In genomic region chr2:158194945-158195640, GRCm38 (mm10) we compare ENCODE assay signal across 7 mouse cellular contexts. TPM values are rescaled to one million over a fixed set of nuclear protein-coding genes. Genes with fewer than 3 reads are reported as not detected.
DNase-seq lines count a peak whose midpoint lies in the region; ATAC-seq lines count a peak whose summit lies in the region.

No protein-coding gene starts in this region.

- no peak overlapping the region for H3K9ac ChIP-seq in hindbrain, embryonic 13.5 days

- H3K9me3 ChIP-seq in embryonic facial prominence, embryonic 10.5 days = no peaks in the 10 kb centered on the region
- H3K9me3 ChIP-seq in hindbrain, embryonic 13.5 days = no peaks in the 10 kb centered on the region

- no peak overlapping the region for H3K4me2 ChIP-seq in hindbrain, embryonic 13.5 days

- peaks cover 29% of the 10 kb centered on the region for H3K4me1 ChIP-seq in embryonic facial prominence, embryonic 10.5 days
- H3K4me1 ChIP-seq in hindbrain, embryonic 13.5 days (replicated peaks) = peaks cover 32% of the 10 kb centered on the region

- peak overlapping the region; percentile 41 for H3K27ac ChIP-seq in embryonic facial prominence, embryonic 10.5 days (replicated peaks)
- peak overlapping the region; percentile 82 for H3K27ac ChIP-seq in hindbrain, embryonic 13.5 days

- H3K4me3 ChIP-seq in embryonic facial prominence, embryonic 10.5 days = no peak overlapping the region
- no peak overlapping the region for H3K4me3 ChIP-seq in hindbrain, embryonic 13.5 days

- H3K27me3 ChIP-seq in embryonic facial prominence, embryonic 10.5 days (replicated peaks; ENCODE audit: low read depth, poor library complexity, severe bottlenecking) = peaks cover 2% of the 10 kb centered on the region
- H3K27me3 ChIP-seq in hindbrain, embryonic 13.5 days = no peaks in the 10 kb centered on the region

- 0 out of 2 replicates have a peak, but pooled peaks cover 3% of the 10 kb centered on the region for H3K36me3 ChIP-seq in embryonic facial prominence, embryonic 10.5 days (replicated peaks)
- H3K36me3 ChIP-seq in hindbrain, embryonic 13.5 days = no peaks in the 10 kb centered on the region

- DNase-seq in ovary, postnatal 36 days (ENCODE audit: low spot score) = peak; percentile 39
- DNase-seq in ovary, adult 18-20 months (ENCODE audit: low spot score) = no peak
- DNase-seq in T-cell, adult 2 months (ENCODE audit: low spot score) = peak; percentile 28
- peak; percentile 64 for DNase-seq in embryonic facial prominence, embryonic 10.5 days (ENCODE audit: low spot score)
- DNase-seq in lung, postnatal 10 days = peak; percentile 71
- peak; percentile 81 for DNase-seq in retina, embryonic 14.5 days (ENCODE audit: low spot score)

- 19% methylated on average over 10 of the region's 10 CpGs for WGBS in embryonic facial prominence, embryonic 10.5 days
- 21% methylated on average over 10 of the region's 10 CpGs for WGBS in hindbrain, embryonic 13.5 days

- ATAC-seq in hindbrain, embryonic 13.5 days (ENCODE audit: low FRiP score) = 0 out of 2 replicates have a peak, but pooled peaks have one; percentile 19

RNA-seq across cellular contexts. Expression of gene D630003M21Rik, which starts 33.9 kb away (rescaled TPM):
- 3.1 TPM in 2 replicates for polyA plus RNA-seq in embryonic facial prominence, embryonic 10.5 days (2016; fragmentation: Nextera tagmentation; extraction: Ambion mirVana)
- polyA plus RNA-seq in hindbrain, embryonic 13.5 days (2015; fragmentation: Nextera tagmentation; extraction: Ambion mirVana) = 2.0 and 3.1 TPM in 2 replicates

RNA-seq across cellular contexts. Expression of gene Tgm2, which starts 48.9 kb away (rescaled TPM):
- polyA plus RNA-seq in embryonic facial prominence, embryonic 10.5 days (2016; fragmentation: Nextera tagmentation; extraction: Ambion mirVana) = 6.4 and 7.8 TPM in 2 replicates
- 10.1 TPM in 2 replicates for polyA plus RNA-seq in hindbrain, embryonic 13.5 days (2015; fragmentation: Nextera tagmentation; extraction: Ambion mirVana)
